In genomic region chr8:70300881-70301280, GRCm38 (mm10) we compare ENCODE assay signal across 13 mouse cellular contexts. TPM values are rescaled to one million over a fixed set of nuclear protein-coding genes. Genes with fewer than 3 reads are reported as not detected.
DNase-seq lines count a peak whose midpoint lies in the region; ATAC-seq and TF ChIP-seq lines count a peak whose summit lies in the region.
"Had no signal": no experiment of that assay in that cellular context is flagged by ENCODE, and none has a peak within 500 bp of the region (broad histone marks: within the 10 kb centered on the region; RNA-seq: fewer than 3 reads in every experiment).

No protein-coding gene starts in this region.

- DNase-seq in liver, embryonic 11.5 days (ENCODE audit: low spot score) = no peak
- DNase-seq in liver (no peak), MEL (ENCODE audit: low read depth, low spot score) (peak; percentile 66)
- no peak for DNase-seq in adrenal gland, adult 2 months
- DNase-seq in thymus, adult 2 months = no peak
- DNase-seq: cerebellum, adult 9-11 months; gastrocnemius, postnatal 25 days; kidney, postnatal 14 days; lung, adult 18-20 months had no signal

- H3K27ac ChIP-seq in liver, embryonic 11.5 days (ENCODE audit: low read depth, low read length) = no peak overlapping the region
- no peak overlapping the region for H3K27ac ChIP-seq in MEL (ENCODE audit: control insufficient read depth, low read depth, low read length)
- H3K27ac ChIP-seq in thymus, adult 2 months (ENCODE audit: control insufficient read depth, insufficient read depth, low read length) = no peak overlapping the region
- H3K27ac ChIP-seq: forebrain, embryonic 15.5 days had no signal

- peaks cover 34% of the 10 kb centered on the region for H3K79me2 ChIP-seq in MEL (ENCODE audit: control insufficient read depth, insufficient read depth, low read length, poor library complexity)
- H3K79me2 ChIP-seq in myocyte (ENCODE audit: control insufficient read depth, insufficient read depth) = peaks cover 41% of the 10 kb centered on the region

- H3K27me3 ChIP-seq in liver, embryonic 11.5 days (replicated peaks; ENCODE audit: control insufficient read depth, insufficient read depth, low read length) = no peaks in the 10 kb centered on the region
- H3K27me3 ChIP-seq in MEL (ENCODE audit: control insufficient read depth in 1 of 2, insufficient read depth in 2 of 2, low read length in 2 of 2) (no peaks in the 10 kb centered on the region), myocyte (ENCODE audit: control insufficient read depth, insufficient read depth, insufficient read length) (no peaks in the 10 kb centered on the region)
- no peaks in the 10 kb centered on the region for H3K27me3 ChIP-seq in thymus, adult 2 months (ENCODE audit: control insufficient read depth, insufficient read depth, low read length)
- H3K27me3 ChIP-seq: forebrain, embryonic 15.5 days had no signal

- no peaks in the 10 kb centered on the region for H3K9me3 ChIP-seq in liver, embryonic 11.5 days (ENCODE audit: control insufficient read depth, low read length)
- no peaks in the 10 kb centered on the region for H3K9me3 ChIP-seq in MEL (replicated peaks; ENCODE audit: insufficient read depth, low read length)
- H3K9me3 ChIP-seq: forebrain, embryonic 15.5 days had no signal

- WGBS in liver, embryonic 11.5 days = 70% methylated on average over 3 of the region's 3 CpGs
- 34% methylated on average over 3 of the region's 3 CpGs for WGBS in thymus, adult 2 months

- no peak for TF ChIP-seq EP300 in MEL (IDR thresholded peaks at IDR 0.05; ENCODE audit: low read depth in 1 of 2, low read length in 2 of 2)

- no peak overlapping the region for H3ac ChIP-seq in myocyte (ENCODE audit: control insufficient read depth, insufficient read length)

- TF ChIP-seq CTCF in MEL (IDR thresholded peaks at IDR 0.05 in 2 of 3, conservative IDR thresholded peaks at IDR 0.05 in 1 of 3; ENCODE audit: control insufficient read depth in 1 of 3, insufficient read depth in 1 of 3, low read depth in 2 of 3, low read length in 3 of 3, poor library complexity in 1 of 3, severe bottlenecking in 1 of 3) = no peak
- TF ChIP-seq CTCF in thymus, adult 2 months (IDR thresholded peaks at IDR 0.05; ENCODE audit: borderline replicate concordance, control insufficient read depth, extremely low read depth, insufficient read depth, low read length, poor library complexity) = no peak

- no peak overlapping the region for H3K9ac ChIP-seq in liver, embryonic 11.5 days (ENCODE audit: low read depth, low read length)
- H3K9ac ChIP-seq in MEL (ENCODE audit: control insufficient read depth, low read depth, low read length, poor library complexity, severe bottlenecking) = no peak overlapping the region
- H3K9ac ChIP-seq: forebrain, embryonic 15.5 days had no signal

- TF ChIP-seq POLR2A in MEL (IDR thresholded peaks at IDR 0.05; ENCODE audit: control insufficient read depth in 1 of 2, insufficient read depth in 1 of 2, low read depth in 1 of 2, low read length in 2 of 2, poor library complexity in 1 of 2) = no peak
- no peak for TF ChIP-seq POLR2A in myocyte (IDR thresholded peaks at IDR 0.05; ENCODE audit: insufficient read length, low read depth)
- no peak for TF ChIP-seq POLR2A in thymus, adult 2 months (IDR thresholded peaks at IDR 0.05; ENCODE audit: control insufficient read depth, extremely low read depth, insufficient read depth, low read length, poor library complexity)

- H3K36me3 ChIP-seq in liver, embryonic 11.5 days (ENCODE audit: control insufficient read depth, insufficient read depth, low read length) = peaks cover 23% of the 10 kb centered on the region
- H3K36me3 ChIP-seq in MEL (ENCODE audit: control insufficient read depth in 1 of 2, insufficient read depth in 2 of 2, low read length in 2 of 2) (peaks cover 3 to 6% of the 10 kb centered on the region in 2 experiments), myocyte (ENCODE audit: control insufficient read depth, insufficient read depth) (peaks cover 20% of the 10 kb centered on the region)
- peaks cover 19% of the 10 kb centered on the region for H3K36me3 ChIP-seq in thymus, adult 2 months (ENCODE audit: control insufficient read depth, insufficient read depth, low read length)

- H3K4me2 ChIP-seq in liver, embryonic 11.5 days = peak overlapping the region; percentile 93
- H3K4me2 ChIP-seq in myocyte (ENCODE audit: low read depth) = peak overlapping the region; percentile 86

- H3K4me3 ChIP-seq in liver, embryonic 11.5 days (ENCODE audit: low read depth, low read length) = peak overlapping the region; percentile 93; the same call in 1 of the 2 replicates
- no peak overlapping the region; a peak in 1 of 4 replicates for H3K4me3 ChIP-seq in MEL (ENCODE audit: control insufficient read depth in 1 of 2, insufficient read depth in 1 of 2, low read depth in 2 of 2, low read length in 2 of 2)
- H3K4me3 ChIP-seq in myocyte = peak overlapping the region; percentile 100
- no peak overlapping the region for H3K4me3 ChIP-seq in thymus, adult 2 months (ENCODE audit: control insufficient read depth, insufficient read depth, low read length)

- TF ChIP-seq RAD21 in MEL (IDR thresholded peaks at IDR 0.05; ENCODE audit: low read depth, low read length) = no peak

- peaks cover 11% of the 10 kb centered on the region for H3K4me1 ChIP-seq in liver, embryonic 11.5 days (replicated peaks; ENCODE audit: control insufficient read depth, insufficient read depth, low read length)
- peaks cover 4 to 12% of the 10 kb centered on the region in 2 experiments for H3K4me1 ChIP-seq in MEL (ENCODE audit: control insufficient read depth in 1 of 2, insufficient read depth in 2 of 2, low read length in 2 of 2)
- peaks cover 19% of the 10 kb centered on the region for H3K4me1 ChIP-seq in thymus, adult 2 months (replicated peaks; ENCODE audit: control insufficient read depth, insufficient read depth, low read length)

- no peak for ATAC-seq in liver, embryonic 11.5 days (replicated peaks; ENCODE audit: low FRiP score)
- ATAC-seq in granulocyte monocyte progenitor cell, adult 5-6 weeks (replicated peaks; ENCODE audit: poor library complexity, severe bottlenecking) = peak; percentile 57
- ATAC-seq: forebrain, embryonic 15.5 days had no signal

RNA-seq across cellular contexts. Expression of gene Ddx49, which starts 1.4 kb away (rescaled TPM):
- polyA plus RNA-seq in liver, embryonic 11.5 days (2014; fragmentation: Nextera tagmentation; extraction: Ambion mirVana) = 56.5 and 59.1 TPM in 2 replicates
- 94.1 and 102 TPM in 2 replicates for total RNA-seq in MEL (2012; rRNA removed)
- polyA plus RNA-seq in MEL (2012; ENCODE audit: insufficient read depth in 1 of 2, insufficient read length in 2 of 2, low read depth in 1 of 2, low replicate concordance in 2 of 2, missing spikeins in 1 of 2) (100 to 1,000 TPM in 1 of 2 experiments, not detected in 1; 116 TPM), myocyte (2012; fragmentation: generic; extraction: Trizol) (106 TPM)
- total RNA-seq in granulocyte monocyte progenitor cell, adult 5-6 weeks (2014; fragmentation: Nextera tagmentation) = 45.9 and 66.8 TPM in 2 replicates
- total RNA-seq in granulocyte monocyte progenitor cell, adult 5-6 weeks (2017) = 139 and 177 TPM in 2 replicates
- total RNA-seq in adrenal gland, adult 2 months (2021) = 10 to 100 TPM; 57.7 to 69.5 TPM
- polyA plus RNA-seq in adrenal gland, adult 2 months (2012; rRNA removed) = 53.3 and 62.5 TPM in 2 replicates
- polyA plus RNA-seq in thymus, adult 2 months (2012; rRNA removed) = 72.1 and 75.4 TPM in 2 replicates

RNA-seq across cellular contexts. Expression of gene Cope, which starts 1.4 kb away (rescaled TPM):
- polyA plus RNA-seq in liver, embryonic 11.5 days (2014; fragmentation: Nextera tagmentation; extraction: Ambion mirVana) = 281 and 298 TPM in 2 replicates
- total RNA-seq in MEL (2012; rRNA removed) = 132 and 134 TPM in 2 replicates
- polyA plus RNA-seq in MEL (2012; ENCODE audit: insufficient read depth in 1 of 2, insufficient read length in 2 of 2, low read depth in 1 of 2, low replicate concordance in 2 of 2, missing spikeins in 1 of 2) (100 to 1,000 TPM in 1 of 2 experiments, not detected in 1; 232 TPM), myocyte (2012; fragmentation: generic; extraction: Trizol) (236 TPM)
- total RNA-seq in granulocyte monocyte progenitor cell, adult 5-6 weeks (2014; fragmentation: Nextera tagmentation) = 209 and 240 TPM in 2 replicates
- total RNA-seq in granulocyte monocyte progenitor cell, adult 5-6 weeks (2017) = 132 and 155 TPM in 2 replicates
- total RNA-seq in adrenal gland, adult 2 months (2021) = 100 to 1,000 TPM; 203 to 233 TPM
- 491 and 579 TPM in 2 replicates for polyA plus RNA-seq in adrenal gland, adult 2 months (2012; rRNA removed)
- 397 and 454 TPM in 2 replicates for polyA plus RNA-seq in thymus, adult 2 months (2012; rRNA removed)

RNA-seq across cellular contexts. Expression of gene Cers1, which starts 14.7 kb away (rescaled TPM):
- 1.1 and 1.2 TPM in 2 replicates for polyA plus RNA-seq in liver, embryonic 11.5 days (2014; fragmentation: Nextera tagmentation; extraction: Ambion mirVana)
- 3.4 and 5.0 TPM in 2 replicates for total RNA-seq in MEL (2012; rRNA removed)
- polyA plus RNA-seq in MEL (2012; ENCODE audit: insufficient read depth in 1 of 2, insufficient read length in 2 of 2, low read depth in 1 of 2, low replicate concordance in 2 of 2, missing spikeins in 1 of 2) = 1 to 10 TPM in 1 of 2 experiments, not detected in 1; 7.7 TPM
- not detected in 2 replicates for total RNA-seq in granulocyte monocyte progenitor cell, adult 5-6 weeks (2014; fragmentation: Nextera tagmentation)
- not detected in 2 replicates for total RNA-seq in granulocyte monocyte progenitor cell, adult 5-6 weeks (2017)
- polyA plus RNA-seq in myocyte (2012; fragmentation: generic; extraction: Trizol) = 4.4 TPM
- 1 to 10 TPM; 2.5 to 3.8 TPM for total RNA-seq in adrenal gland, adult 2 months (2021)
- polyA plus RNA-seq in adrenal gland, adult 2 months (2012; rRNA removed) = 4.9 and 5.2 TPM in 2 replicates
- polyA plus RNA-seq in thymus, adult 2 months (2012; rRNA removed) = 0.13 and 0.61 TPM in 2 replicates
- total RNA-seq: megakaryocyte progenitor cell, adult 5-6 weeks had no signal

RNA-seq across cellular contexts. Expression of gene Homer3, which starts 18.3 kb away (rescaled TPM):
- polyA plus RNA-seq in liver, embryonic 11.5 days (2014; fragmentation: Nextera tagmentation; extraction: Ambion mirVana) = 33.9 and 37.9 TPM in 2 replicates
- 8.2 and 12.2 TPM in 2 replicates for total RNA-seq in MEL (2012; rRNA removed)
- polyA plus RNA-seq in MEL (2012; ENCODE audit: insufficient read depth in 1 of 2, insufficient read length in 2 of 2, low read depth in 1 of 2, low replicate concordance in 2 of 2, missing spikeins in 1 of 2) (10 to 100 TPM in 1 of 2 experiments, not detected in 1; 22.8 TPM), myocyte (2012; fragmentation: generic; extraction: Trizol) (43.6 TPM)
- 5.4 and 12.3 TPM in 2 replicates for total RNA-seq in granulocyte monocyte progenitor cell, adult 5-6 weeks (2014; fragmentation: Nextera tagmentation)
- total RNA-seq in granulocyte monocyte progenitor cell, adult 5-6 weeks (2017) = 6.5 and 12.3 TPM in 2 replicates
- 10 to 100 TPM; 16.0 to 21.8 TPM for total RNA-seq in adrenal gland, adult 2 months (2021)
- polyA plus RNA-seq in adrenal gland, adult 2 months (2012; rRNA removed) = 56.8 and 68.4 TPM in 2 replicates
- polyA plus RNA-seq in thymus, adult 2 months (2012; rRNA removed) = 60.6 and 67.6 TPM in 2 replicates

RNA-seq across cellular contexts. Expression of gene Gdf1, which starts 28.7 kb away (rescaled TPM):
- polyA plus RNA-seq in liver, embryonic 11.5 days (2014; fragmentation: Nextera tagmentation; extraction: Ambion mirVana) = 1.6 and 2.6 TPM in 2 replicates
- total RNA-seq in MEL (2012; rRNA removed) = 1.9 and 2.6 TPM in 2 replicates
- 1 to 10 TPM in 1 of 2 experiments, not detected in 1; 1.9 TPM for polyA plus RNA-seq in MEL (2012; ENCODE audit: insufficient read depth in 1 of 2, insufficient read length in 2 of 2, low read depth in 1 of 2, low replicate concordance in 2 of 2, missing spikeins in 1 of 2)
- not detected in 2 replicates for total RNA-seq in granulocyte monocyte progenitor cell, adult 5-6 weeks (2014; fragmentation: Nextera tagmentation)
- not detected in 2 replicates for total RNA-seq in granulocyte monocyte progenitor cell, adult 5-6 weeks (2017)
- polyA plus RNA-seq in myocyte (2012; fragmentation: generic; extraction: Trizol) = 2.6 TPM
- total RNA-seq in adrenal gland, adult 2 months (2021) = under 1 TPM in 1 of 2 experiments, not detected in 1; 0.41 TPM
- 7.9 and 9.8 TPM in 2 replicates for polyA plus RNA-seq in adrenal gland, adult 2 months (2012; rRNA removed)
- 0.13 and 0.23 TPM in 2 replicates for polyA plus RNA-seq in thymus, adult 2 months (2012; rRNA removed)
- total RNA-seq: megakaryocyte progenitor cell, adult 5-6 weeks had no signal

Comparison
In these comparisons a context has a peak if more than half of its experiments do, and no peak if none do; other contexts are left out.
1. H3K4me3 ChIP-seq: peak in liver, embryonic 11.5 days (single experiment) and myocyte (single experiment); none in MEL (0 of 2) and thymus, adult 2 months (single experiment).